Mouse (Mus musculus): ENCODE measurements at regions not wholly inside any gene's neighbourhood (a gene's known extent, or its start where the extent isn't known, plus 50 kb on each side); places are given as distances from the start of the nearest gene placed in this dataset.

DNA sequence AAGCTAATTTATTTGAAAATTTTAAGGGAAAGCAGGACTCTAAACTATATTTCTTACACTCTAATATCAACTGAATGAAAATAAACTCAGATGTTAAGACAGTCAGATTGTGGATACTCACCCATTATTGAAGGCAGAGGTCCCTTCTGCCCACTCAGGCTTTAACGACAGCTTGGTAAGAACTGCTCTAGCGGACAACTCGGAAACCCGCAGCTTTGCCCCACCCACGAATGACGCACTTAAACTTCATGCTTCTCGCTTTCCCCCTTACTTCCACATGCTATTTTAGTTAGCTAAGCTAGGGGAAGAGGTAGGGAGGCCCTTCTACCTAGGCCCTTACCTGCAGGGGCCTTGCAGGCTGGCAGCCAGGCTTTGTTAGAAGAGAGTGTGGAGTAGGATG, 50.8 kb upstream of the Elmo1 start:
- DNase-seq (ENCODE audit: low read depth, low spot score): no peak

DNA sequence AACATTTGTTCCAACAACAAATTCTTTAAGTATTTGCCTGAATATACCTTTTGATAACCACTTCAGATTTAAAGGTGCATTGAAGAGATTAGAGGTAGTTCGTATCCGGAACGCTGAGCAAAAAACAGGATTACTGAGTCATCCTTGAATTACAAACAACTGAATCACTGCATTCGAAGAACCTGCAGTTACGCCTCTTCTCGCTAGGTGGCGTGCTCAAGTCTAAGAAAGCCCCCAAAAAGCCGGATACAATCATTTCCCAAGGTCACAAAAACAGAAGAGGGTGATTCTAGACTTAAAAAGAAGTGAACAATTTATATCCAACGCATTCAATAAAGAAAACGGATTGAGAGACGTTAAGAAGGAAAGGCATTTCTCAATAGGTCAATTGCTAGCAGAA, 51.9 kb upstream of the Elmo1 start:
- DNase-seq (ENCODE audit: low read depth, low spot score): peak; percentile 61

DNA sequence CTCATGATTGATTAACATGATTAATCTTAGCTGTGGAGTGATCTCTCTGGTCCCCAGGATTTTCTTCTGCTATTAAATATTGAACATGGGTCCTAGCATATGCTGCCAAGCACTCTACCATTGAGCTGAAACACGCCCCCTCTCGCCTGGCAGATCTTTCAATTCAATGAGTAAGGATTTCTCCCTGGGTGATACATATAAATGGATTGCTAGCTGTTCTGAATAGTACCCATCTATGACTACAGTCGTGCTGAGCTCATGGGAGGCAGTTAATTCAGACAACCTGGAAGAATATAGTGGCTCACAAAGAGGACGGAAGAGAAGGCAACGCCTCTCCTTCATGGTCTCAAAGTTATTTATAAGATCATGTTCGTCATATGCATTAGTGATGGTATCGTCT, 53.0 kb upstream of the Elmo1 start:
- no peak for DNase-seq (ENCODE audit: low read depth, low spot score)

DNA sequence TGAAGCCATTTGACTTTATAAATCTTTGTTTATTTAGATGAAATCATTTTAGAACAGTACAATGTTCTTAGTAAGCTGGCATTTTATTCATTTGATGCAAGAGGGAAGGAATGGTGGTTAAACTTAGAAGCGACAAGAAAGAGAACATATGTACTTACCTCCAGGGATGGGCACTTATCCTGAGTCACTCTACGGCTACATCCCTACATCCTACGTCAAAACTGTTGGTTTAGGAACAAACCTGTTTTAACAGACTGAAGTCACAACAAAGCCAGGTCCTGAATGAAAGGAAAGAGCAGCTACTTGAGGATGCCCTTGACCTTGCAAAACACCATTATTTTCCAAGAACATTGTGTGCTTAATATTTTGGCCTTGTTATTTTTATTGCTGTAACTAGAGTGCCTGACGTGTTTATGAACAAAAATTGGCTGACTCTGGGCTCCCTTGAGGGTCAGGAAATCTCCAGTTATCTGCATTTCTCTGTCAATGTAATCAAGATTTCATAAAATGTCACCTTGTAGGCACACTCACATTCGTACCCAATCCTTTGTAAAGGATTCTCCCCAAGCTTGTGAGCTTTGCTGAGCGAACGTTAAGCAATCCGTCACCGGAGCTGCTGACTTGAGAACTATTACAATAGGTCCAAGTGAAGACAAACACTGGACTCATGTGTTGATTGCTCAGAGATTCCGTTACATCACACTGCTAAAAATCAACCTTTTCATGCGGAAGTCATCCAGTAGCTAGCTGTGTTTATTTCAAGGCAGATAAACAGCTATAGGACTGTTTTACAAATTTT, 56.3 kb upstream of the Elmo1 start:
- DNase-seq (ENCODE audit: low read depth, low spot score): no peak

DNA sequence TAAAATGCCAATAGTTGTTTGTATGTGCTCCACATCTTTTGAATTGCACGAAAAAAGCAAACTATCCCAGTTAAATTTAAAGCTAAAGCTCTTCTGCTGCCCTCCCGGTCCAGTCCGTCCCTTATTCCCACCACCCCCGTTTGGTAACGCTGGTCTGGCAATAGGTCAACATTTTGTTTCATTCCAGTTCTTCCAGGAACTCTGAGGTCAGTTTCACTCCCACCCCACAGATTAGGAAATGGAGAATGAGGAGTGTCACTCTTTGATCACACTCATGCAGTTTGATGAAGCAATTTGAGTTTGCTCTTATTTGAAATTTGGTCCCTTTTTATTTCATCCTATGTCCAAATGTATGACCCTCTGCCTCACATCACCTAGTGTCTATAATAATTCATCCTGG, 58.7 kb upstream of the Elmo1 start:
- DNase-seq (ENCODE audit: low read depth, low spot score): no peak

DNA sequence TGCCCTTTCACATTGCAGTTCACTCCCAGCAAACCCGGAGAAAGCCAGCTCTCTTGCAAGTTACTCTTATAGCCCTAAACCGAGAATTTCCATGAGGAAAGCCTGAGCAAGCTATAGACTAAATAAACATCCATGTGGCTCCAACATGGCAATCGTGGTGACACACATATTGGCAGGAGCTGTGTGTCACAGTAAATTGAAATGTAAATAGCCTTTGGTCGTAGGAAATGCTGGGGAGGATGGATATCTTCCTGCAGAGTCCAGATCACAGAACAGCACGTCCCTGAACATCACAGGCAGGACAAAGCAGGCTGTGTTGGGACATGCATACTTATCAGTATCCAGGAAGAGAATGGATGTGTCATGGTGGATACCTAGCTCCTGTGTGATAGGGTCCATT, 59.3 kb upstream of the Elmo1 start:
- no peak for DNase-seq (ENCODE audit: low read depth, low spot score)

DNA sequence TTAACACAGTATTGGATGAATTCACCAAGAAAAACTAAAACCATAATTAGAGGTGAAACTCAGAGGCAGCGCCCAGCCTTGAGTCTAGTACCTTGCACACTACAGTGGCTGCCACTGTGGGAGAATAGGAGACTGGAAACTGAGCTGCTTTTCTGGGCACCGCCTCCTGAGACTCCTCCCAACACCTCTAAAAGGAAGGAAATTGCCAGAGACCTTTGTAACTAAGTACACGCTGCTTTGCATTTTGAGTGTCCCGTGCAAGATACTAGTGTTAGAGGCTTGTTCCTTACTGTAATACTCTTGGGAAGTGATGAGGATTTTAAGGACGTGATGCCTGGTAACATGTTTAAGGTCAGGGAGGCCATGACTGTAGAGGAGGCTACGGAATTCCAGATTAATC, 63.8 kb upstream of the Elmo1 start:
- DNase-seq (ENCODE audit: low read depth, low spot score): no peak

DNA sequence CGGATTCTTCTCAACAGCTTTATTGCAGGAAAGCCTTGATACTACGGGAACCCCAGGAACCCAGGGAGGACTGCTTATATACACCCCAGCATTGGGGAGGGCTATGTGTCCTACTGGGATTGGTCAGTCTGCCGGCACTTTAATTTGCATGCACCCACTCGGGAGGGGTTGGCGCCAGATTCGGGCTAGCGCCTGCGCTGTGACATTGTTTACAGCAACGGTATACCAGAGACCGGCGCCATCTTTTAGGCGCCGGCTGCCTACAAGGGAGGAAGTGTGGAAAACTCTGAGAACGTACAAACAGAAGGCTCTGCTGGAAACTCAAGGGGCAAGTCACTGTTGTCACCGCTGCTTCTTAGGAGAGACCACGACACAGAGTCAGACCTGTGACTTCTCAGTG, 73.9 kb upstream of the Elmo1 start:
- DNase-seq (ENCODE audit: low read depth, low spot score): peak; percentile 50

DNA sequence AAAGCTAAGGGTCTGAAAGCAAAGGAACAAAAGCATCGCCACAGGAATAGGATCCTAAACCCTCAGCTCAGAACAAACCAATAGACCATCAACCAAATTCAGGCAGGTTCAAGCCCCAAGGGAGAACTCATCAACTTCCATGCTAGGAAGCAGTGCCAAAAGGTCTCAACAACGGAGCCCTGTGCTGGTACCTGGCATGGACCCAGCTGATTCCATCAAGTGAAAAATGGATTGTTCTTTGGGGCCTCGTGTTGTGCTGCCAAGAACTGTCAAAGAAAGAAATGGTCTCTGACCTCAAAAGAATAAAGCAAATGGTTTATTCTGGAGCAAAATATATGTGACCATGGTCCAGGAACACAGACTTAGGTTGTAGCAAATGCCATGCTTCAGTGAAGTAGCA, 77.8 kb upstream of the Elmo1 start:
- no peak for DNase-seq (ENCODE audit: low read depth, low spot score)

DNA sequence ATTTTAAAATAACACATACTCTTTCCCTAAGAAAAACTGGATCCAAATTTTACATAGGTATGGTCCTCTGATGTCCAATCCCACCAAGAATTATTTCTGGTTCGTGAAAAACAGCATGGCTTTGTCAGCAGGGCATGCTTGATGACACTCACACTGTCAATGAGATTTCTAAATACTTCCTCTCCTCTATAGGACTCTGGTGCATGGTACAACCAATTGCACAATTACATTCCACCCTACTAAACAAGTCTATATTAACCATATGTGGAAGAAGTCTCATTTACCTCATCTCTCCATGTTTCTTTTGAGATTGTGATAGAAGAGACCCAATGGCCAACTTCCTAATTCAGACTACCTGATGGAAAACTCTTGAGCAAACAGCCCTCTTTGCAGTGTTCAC, 81.2 kb upstream of the Elmo1 start:
- DNase-seq (ENCODE audit: low read depth, low spot score): no peak

DNA sequence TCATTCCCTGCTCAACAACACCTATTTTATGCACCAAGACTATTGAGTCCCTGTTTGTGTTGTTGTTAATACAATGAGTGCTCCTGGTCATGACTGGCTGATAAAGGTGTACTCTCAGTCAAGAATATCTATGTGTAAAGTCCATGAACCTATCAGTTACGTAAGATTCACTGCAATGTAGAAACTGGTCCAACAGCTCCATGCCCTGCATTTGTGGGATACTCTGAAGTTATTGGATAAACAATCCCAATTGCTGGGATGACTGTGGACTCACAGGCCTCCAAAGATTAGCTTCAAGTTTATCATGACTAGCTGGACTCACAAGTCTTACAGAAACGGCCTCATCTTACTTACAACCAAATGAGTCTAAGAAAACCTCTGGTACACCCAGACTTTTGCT, 82.8 kb upstream of the Elmo1 start:
- DNase-seq (ENCODE audit: low read depth, low spot score): no peak

DNA sequence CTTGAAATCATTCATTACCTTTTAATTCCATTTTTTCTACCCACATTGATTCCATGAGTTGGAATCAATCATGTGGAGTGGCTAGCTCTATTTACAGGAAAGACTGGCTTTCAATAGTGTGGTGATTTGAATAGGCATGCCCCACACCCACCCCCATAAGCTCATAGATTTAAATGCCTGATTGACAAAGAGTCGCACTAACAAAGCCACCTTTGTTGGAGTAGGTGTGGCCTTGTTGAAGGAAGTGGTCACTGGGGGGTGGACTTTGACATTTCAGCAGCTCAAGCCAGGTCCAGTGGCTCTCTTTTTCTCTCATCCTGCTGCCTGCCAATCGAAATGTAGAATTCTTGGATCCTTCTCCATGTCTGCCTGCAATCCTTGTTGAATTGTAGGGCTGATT, 92.8 kb upstream of the Elmo1 start:
- peak; percentile 66 for DNase-seq (ENCODE audit: low read depth, low spot score)

DNA sequence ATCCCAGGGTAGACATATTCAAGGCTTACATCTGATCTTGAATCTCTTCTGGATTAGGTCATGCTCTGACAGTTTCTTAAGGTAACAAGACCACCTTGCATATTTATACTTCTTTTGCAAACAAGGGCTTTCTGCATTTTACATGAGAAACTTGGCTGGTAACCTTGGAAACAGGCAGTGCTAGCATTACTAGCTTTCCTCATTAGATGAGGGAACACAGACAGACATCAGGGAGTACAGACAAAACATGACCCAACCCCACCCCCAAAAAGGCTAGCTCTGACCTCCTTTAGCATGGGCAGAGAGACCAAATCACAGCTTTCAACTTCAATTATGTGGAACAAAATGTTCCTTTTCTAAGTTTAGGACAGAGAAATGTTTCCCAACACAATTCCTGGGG, 114.8 kb upstream of the Elmo1 start:
- no peak for DNase-seq (ENCODE audit: low read depth, low spot score)

DNA sequence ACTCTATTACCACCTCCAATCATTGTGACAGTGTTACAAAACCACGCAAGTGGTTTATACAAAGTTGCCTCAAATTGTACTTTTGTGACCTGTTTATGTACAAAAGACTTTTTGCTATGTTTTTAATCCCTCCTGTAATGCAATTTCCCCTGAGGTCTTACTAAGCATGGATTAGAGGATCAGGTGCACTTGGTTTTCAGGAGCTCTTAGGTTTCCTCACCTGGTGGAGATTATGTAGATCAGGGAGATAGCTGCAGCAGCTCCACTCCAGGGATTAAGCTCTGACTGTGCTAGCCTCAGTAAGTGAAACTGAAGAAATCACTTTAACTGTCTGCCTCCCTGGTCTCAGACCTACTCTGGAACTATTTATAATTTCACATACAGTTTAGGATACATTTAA, 123.8 kb upstream of the Elmo1 start:
- no peak for DNase-seq (ENCODE audit: low read depth, low spot score)

DNA sequence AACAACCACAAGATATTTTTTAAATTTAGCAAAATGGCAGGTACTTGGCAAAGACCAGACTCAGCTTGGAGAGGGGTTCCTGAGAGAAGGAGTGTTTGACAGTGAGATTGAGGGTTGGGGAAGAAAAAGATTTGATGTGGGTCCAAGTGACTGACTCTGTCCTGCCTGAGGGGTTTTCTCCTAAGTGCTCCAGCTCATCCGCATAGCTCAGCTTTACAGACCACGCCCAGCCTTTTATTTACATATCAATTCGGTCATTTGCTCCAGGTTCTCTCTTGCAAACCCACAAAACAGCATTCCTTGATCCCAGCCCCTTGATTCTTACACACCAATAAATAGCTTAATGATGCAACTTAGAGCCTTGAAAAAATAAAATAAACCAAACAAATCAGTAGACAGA, 127.4 kb upstream of the Elmo1 start:
- peak; percentile 22 for DNase-seq (ENCODE audit: low read depth, low spot score)

DNA sequence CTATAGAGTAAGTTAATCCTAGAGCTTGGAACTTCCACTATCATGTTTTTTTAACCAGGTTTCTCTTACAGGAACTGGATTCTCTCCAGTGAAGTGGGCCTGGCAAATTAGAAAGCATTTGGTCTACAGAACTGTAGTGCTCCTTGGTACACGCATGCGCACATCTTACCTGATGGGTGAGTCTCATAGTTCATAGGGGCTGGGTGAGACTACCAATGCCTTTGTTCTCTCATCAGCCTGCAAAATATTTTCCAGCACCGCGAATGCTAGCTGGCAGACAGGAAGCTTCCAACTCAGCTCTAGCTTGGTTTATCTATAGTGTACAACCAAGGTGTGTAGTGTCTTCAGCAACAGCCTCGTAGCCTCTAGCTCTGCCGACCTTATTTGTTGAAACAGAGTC, 104.7 kb upstream of the Gpr141 start:
- DNase-seq (ENCODE audit: low read depth, low spot score): no peak

DNA sequence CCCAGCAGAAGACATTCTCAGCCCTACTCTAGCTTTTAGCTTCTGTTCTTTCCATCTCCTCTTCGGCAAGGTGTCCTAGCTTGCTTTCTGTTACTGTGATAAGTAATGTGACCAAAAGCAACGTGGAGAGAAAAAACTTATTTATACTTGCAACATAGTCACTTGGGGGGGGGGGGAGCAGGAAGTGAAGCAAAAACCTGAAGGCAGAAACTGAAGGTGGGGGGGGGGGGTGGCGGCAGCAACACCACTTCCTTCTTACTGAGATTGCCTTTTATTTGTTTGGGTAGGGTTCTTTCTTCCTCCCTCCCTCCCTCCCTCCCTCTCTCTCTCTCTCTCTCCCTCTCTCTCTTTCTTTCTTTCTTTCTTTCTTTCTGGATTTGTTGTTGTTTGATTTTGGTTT, 103.8 kb upstream of the Gpr141 start:
- DNase-seq (ENCODE audit: low read depth, low spot score): no peak

DNA sequence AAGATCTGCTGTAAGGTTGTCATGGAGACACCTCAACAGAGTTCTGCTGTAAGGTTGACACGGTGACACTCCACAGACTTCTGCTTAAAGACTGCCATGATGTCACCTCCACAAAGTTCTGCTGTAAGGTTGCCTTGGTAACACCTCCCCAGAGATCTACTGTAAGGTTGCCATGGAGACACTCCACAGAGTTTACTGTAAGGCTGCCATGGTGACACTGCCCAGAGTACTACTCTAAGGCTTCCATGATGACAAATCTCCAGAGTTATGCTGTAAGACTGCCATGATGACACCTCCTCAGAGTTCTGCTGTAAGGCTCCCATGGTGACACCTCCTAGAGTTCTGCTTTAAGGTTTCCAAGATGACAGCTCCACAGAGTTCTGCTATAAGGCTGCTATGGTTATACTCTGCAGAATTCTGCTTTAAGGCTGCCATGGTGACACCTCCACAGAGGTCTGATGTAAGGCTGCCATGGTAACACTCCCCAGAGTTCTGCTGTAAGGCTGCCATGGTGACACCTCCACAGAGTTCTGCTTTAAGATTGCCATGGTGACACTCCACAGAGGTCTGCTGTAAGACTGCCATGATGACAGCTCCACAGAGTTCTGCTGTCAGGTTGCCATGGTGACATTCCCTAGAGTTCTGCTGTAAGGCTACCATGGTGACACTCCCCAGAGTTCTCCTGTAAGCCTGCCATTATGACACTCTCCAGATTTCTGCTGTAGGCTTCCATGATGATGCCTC, 97.2 kb upstream of the Gpr141 start:
- no peak for DNase-seq (ENCODE audit: low read depth, low spot score)

DNA sequence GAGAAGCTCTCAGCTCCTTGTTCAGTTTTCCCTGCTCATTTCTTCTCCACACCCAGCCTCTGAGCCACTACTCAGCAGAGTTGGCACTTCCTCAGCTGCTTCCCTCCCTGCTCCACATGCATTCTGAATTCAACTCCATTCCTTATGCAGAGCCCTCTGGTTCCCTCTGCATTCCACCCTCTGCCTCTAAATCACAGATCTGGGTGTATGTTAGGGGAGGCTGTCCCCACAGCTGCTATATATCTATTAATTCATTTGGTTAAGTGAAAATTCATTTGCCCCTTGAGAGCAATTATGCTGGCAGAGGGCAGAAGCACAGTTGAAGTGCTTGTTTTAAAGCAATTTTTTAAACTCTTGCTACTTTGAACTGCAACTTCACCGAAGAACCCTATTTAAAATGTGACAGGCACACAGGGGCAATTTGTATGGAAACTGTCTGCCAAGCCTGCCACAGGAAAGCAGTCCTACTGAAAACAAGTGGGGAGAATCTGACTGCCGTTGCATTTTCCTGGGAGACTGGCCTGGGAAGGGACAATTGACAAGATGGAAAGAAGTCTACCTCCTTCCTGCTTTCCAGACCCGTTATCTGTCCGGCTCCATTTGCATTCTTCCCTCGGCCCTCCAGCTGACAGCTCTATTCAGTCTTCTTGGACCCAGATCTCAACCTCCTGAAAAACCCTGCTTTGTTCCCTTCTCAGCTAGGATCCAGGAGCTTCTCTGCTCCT, 88.0 kb upstream of the Gpr141 start:
- DNase-seq (ENCODE audit: low read depth, low spot score): no peak

DNA sequence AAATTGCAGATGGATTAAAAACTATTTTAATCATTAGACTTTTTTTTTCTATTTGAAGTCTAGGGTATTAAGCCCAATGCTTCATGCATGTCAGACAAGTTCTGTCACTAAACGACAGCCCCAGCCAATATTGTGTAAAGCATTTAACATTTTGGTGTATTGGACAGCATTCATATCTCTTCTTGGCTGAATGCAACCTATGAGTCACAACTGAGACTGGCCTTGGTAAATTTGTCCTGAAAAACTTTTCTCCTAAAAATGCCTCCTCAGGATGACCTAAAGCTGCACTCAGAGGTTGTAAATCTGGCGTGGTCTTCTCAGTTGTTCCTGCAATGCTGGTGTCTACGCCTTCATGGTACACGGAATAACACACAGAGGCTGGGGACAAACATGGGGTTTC, 78.7 kb upstream of the Gpr141 start:
- no peak for DNase-seq (ENCODE audit: low read depth, low spot score)

DNA sequence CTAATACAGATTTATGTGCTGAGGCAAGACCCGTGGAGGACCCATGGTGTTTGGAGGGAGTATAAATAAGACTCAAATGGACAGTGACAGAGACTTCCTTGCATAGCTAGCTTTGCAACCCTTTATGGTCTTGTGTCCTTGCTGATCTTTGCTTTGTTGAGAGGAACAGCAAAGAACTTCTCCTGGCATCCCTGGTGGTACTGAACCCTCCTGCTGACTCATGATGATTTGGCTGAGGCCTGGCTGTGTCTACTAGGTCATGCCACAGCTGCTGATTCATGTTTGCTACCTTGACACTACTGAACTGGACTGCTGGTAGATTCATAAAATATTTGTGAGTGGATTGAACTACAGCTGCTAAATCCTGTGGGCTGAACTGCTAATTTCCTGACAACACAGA, 73.1 kb upstream of the Gpr141 start:
- DNase-seq (ENCODE audit: low read depth, low spot score): no peak

DNA sequence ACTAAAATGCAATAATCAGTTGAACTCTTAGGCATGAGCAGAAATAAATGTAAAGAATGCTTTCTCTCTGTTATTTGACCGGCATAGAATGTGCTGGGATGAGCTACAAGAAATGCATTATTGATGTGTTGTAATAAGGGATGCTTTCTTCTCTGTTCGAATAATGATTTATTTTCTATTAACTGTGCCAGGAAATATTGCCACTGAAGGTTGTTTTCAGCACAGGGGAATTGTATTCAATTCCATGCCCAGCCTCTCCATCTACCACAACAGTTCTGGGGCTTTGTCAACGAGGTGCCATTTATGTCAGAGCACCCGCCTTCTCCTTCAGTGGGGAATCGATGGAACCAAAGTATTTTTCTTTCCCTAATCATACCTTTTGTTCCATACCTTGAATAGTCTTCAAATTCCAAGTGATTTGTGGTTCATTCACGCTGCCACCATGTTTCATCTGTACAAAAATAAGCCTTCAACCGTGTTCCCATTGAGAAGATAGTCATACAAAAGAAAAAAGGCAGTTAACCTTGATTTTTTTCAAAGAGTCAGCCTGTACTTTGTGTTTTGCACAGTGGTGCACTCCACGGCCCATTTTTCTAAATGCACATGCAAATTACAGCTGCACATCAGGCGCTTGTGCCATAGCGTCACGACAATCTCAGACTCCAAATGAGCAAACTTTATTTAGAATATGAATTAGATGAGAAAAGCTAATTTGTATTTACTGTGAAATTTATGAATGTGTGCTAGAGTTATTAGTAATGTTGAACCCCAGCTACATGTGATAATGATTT, 65.1 kb upstream of the Gpr141 start:
- no peak for DNase-seq (ENCODE audit: low read depth, low spot score)
